Mouse (Mus musculus): ENCODE data around the gene Vmn1r199. TPM values are rescaled to one million over a fixed set of nuclear protein-coding genes. Genes with fewer than 3 reads are reported as not detected.

Vmn1r199 gene
- total and polyA plus RNA-seq, 3 experiments: not detected

- Histone ChIP-seq H3K9me3 (replicated peaks; ENCODE audit: insufficient read depth, low read length) (no peaks in the 10 kb centered on the region), H3K4me3 (ENCODE audit: control insufficient read depth in 1 of 2, insufficient read depth in 1 of 2, low read depth in 2 of 2, low read length in 2 of 2) (no peak overlapping the region), H3K79me2 (ENCODE audit: control insufficient read depth, insufficient read depth, low read length, poor library complexity) (no peaks in the 10 kb centered on the region), H3K27ac (ENCODE audit: control insufficient read depth, low read depth, low read length) (no peak overlapping the region), H3K36me3 (ENCODE audit: control insufficient read depth in 1 of 2, insufficient read depth in 2 of 2, low read length in 2 of 2) (no peaks in the 10 kb centered on the region), H3K27me3 (ENCODE audit: control insufficient read depth in 1 of 2, insufficient read depth in 2 of 2, low read length in 2 of 2) (no peaks in the 10 kb centered on the region), H3K9ac (ENCODE audit: control insufficient read depth, low read depth, low read length, poor library complexity, severe bottlenecking) (no peak overlapping the region), H3K4me1 (ENCODE audit: control insufficient read depth in 1 of 2, insufficient read depth in 2 of 2, low read length in 2 of 2) (no peaks in the 10 kb centered on the region)
- DNase-seq (ENCODE audit: low read depth, low spot score): no peak
- no peak for TF ChIP-seq MAFK (IDR thresholded peaks at IDR 0.05; ENCODE audit: borderline replicate concordance, low read depth, low read length)
- no peak for TF ChIP-seq CHD2 (IDR thresholded peaks at IDR 0.05; ENCODE audit: low read length)
- no peak for TF ChIP-seq MXI1 (IDR thresholded peaks at IDR 0.05; ENCODE audit: low read depth, low read length)
- no peak for TF ChIP-seq ZC3H11A (IDR thresholded peaks at IDR 0.05; ENCODE audit: low read depth, low read length)
- TF ChIP-seq ZNF384 (IDR thresholded peaks at IDR 0.05; ENCODE audit: low read depth, low read length): no peak
- no peak for TF ChIP-seq GATA1 (IDR thresholded peaks at IDR 0.05; ENCODE audit: low read depth, low read length)
- TF ChIP-seq SMC3 (IDR thresholded peaks at IDR 0.05; ENCODE audit: low read depth, low read length): no peak
Observed at GRCm38 (mm10) chr13:22402978-22403377, 23.4 kb downstream of the Vmn1r199 start.

Other genes starting within 250 kb of the Vmn1r199 start
- gene Vmn1r191, start 195.8 kb upstream of the Vmn1r199 start, total RNA-seq (2012; rRNA removed): not detected in 2 replicates
- gene Vmn1r191, start 195.8 kb upstream of the Vmn1r199 start, polyA plus RNA-seq (2012; ENCODE audit: insufficient read depth in 1 of 2, insufficient read length in 2 of 2, low read depth in 1 of 2, low replicate concordance in 2 of 2, missing spikeins in 1 of 2): not detected
- not detected in 2 replicates for gene Vmn1r192, start 188.7 kb upstream of the Vmn1r199 start, total RNA-seq (2012; rRNA removed)
- gene Vmn1r192, start 188.7 kb upstream of the Vmn1r199 start, polyA plus RNA-seq (2012; ENCODE audit: insufficient read depth in 1 of 2, insufficient read length in 2 of 2, low read depth in 1 of 2, low replicate concordance in 2 of 2, missing spikeins in 1 of 2): not detected
- gene Vmn1r193, start 156.7 kb upstream of the Vmn1r199 start, total RNA-seq (2012; rRNA removed): not detected in 2 replicates
- not detected for gene Vmn1r193, start 156.7 kb upstream of the Vmn1r199 start, polyA plus RNA-seq (2012; ENCODE audit: insufficient read depth in 1 of 2, insufficient read length in 2 of 2, low read depth in 1 of 2, low replicate concordance in 2 of 2, missing spikeins in 1 of 2)
- gene Vmn1r194, start 135.6 kb upstream of the Vmn1r199 start, total RNA-seq (2012; rRNA removed): not detected in 2 replicates
- not detected for gene Vmn1r194, start 135.6 kb upstream of the Vmn1r199 start, polyA plus RNA-seq (2012; ENCODE audit: insufficient read depth in 1 of 2, insufficient read length in 2 of 2, low read depth in 1 of 2, low replicate concordance in 2 of 2, missing spikeins in 1 of 2)
- gene Vmn1r195, start 109.3 kb upstream of the Vmn1r199 start, total RNA-seq (2012; rRNA removed): not detected in 2 replicates
- gene Vmn1r195, start 109.3 kb upstream of the Vmn1r199 start, polyA plus RNA-seq (2012; ENCODE audit: insufficient read depth in 1 of 2, insufficient read length in 2 of 2, low read depth in 1 of 2, low replicate concordance in 2 of 2, missing spikeins in 1 of 2): not detected
- 0.03 TPM in 1 of 2 replicates, not detected in the other for gene Vmn1r196, start 89.9 kb upstream of the Vmn1r199 start, total RNA-seq (2012; rRNA removed)
- not detected for gene Vmn1r196, start 89.9 kb upstream of the Vmn1r199 start, polyA plus RNA-seq (2012; ENCODE audit: insufficient read depth in 1 of 2, insufficient read length in 2 of 2, low read depth in 1 of 2, low replicate concordance in 2 of 2, missing spikeins in 1 of 2)
- gene Vmn1r197, start 55.2 kb upstream of the Vmn1r199 start, total RNA-seq (2012; rRNA removed): not detected in 2 replicates
- gene Vmn1r197, start 55.2 kb upstream of the Vmn1r199 start, polyA plus RNA-seq (2012; ENCODE audit: insufficient read depth in 1 of 2, insufficient read length in 2 of 2, low read depth in 1 of 2, low replicate concordance in 2 of 2, missing spikeins in 1 of 2): not detected
- gene Vmn1r198, start 29.5 kb upstream of the Vmn1r199 start, total RNA-seq (2012; rRNA removed): not detected in 2 replicates
- gene Vmn1r198, start 29.5 kb upstream of the Vmn1r199 start, polyA plus RNA-seq (2012; ENCODE audit: insufficient read depth in 1 of 2, insufficient read length in 2 of 2, low read depth in 1 of 2, low replicate concordance in 2 of 2, missing spikeins in 1 of 2): not detected
- not detected in 2 replicates for gene Vmn1r200, start 10.6 kb downstream of the Vmn1r199 start, total RNA-seq (2012; rRNA removed)
- gene Vmn1r200, start 10.6 kb downstream of the Vmn1r199 start, polyA plus RNA-seq (2012; ENCODE audit: insufficient read depth in 1 of 2, insufficient read length in 2 of 2, low read depth in 1 of 2, low replicate concordance in 2 of 2, missing spikeins in 1 of 2): not detected
- gene Vmn1r201, start 92.1 kb downstream of the Vmn1r199 start, total RNA-seq (2012; rRNA removed): not detected in 2 replicates
- gene Vmn1r201, start 92.1 kb downstream of the Vmn1r199 start, polyA plus RNA-seq (2012; ENCODE audit: insufficient read depth in 1 of 2, insufficient read length in 2 of 2, low read depth in 1 of 2, low replicate concordance in 2 of 2, missing spikeins in 1 of 2): not detected
- not detected in 2 replicates for gene Vmn1r202, start 125.6 kb downstream of the Vmn1r199 start, total RNA-seq (2012; rRNA removed)
- not detected for gene Vmn1r202, start 125.6 kb downstream of the Vmn1r199 start, polyA plus RNA-seq (2012; ENCODE audit: insufficient read depth in 1 of 2, insufficient read length in 2 of 2, low read depth in 1 of 2, low replicate concordance in 2 of 2, missing spikeins in 1 of 2)
- 0.04 TPM in 1 of 2 replicates, not detected in the other for gene Vmn1r203, start 138.3 kb downstream of the Vmn1r199 start, total RNA-seq (2012; rRNA removed)
- gene Vmn1r203, start 138.3 kb downstream of the Vmn1r199 start, polyA plus RNA-seq (2012; ENCODE audit: insufficient read depth in 1 of 2, insufficient read length in 2 of 2, low read depth in 1 of 2, low replicate concordance in 2 of 2, missing spikeins in 1 of 2): under 1 TPM in 1 of 2 experiments, not detected in 1; 0.04 TPM
- not detected in 2 replicates for gene Vmn1r204, start 173.4 kb downstream of the Vmn1r199 start, total RNA-seq (2012; rRNA removed)
- not detected for gene Vmn1r204, start 173.4 kb downstream of the Vmn1r199 start, polyA plus RNA-seq (2012; ENCODE audit: insufficient read depth in 1 of 2, insufficient read length in 2 of 2, low read depth in 1 of 2, low replicate concordance in 2 of 2, missing spikeins in 1 of 2)
- gene Vmn1r205, start 213.2 kb downstream of the Vmn1r199 start, total RNA-seq (2012; rRNA removed): not detected in 2 replicates
- gene Vmn1r205, start 213.2 kb downstream of the Vmn1r199 start, polyA plus RNA-seq (2012; ENCODE audit: insufficient read depth in 1 of 2, insufficient read length in 2 of 2, low read depth in 1 of 2, low replicate concordance in 2 of 2, missing spikeins in 1 of 2): not detected
- gene Vmn1r206, start 244.4 kb downstream of the Vmn1r199 start, total RNA-seq (2012; rRNA removed): not detected in 2 replicates
- gene Vmn1r206, start 244.4 kb downstream of the Vmn1r199 start, polyA plus RNA-seq (2012; ENCODE audit: insufficient read depth in 1 of 2, insufficient read length in 2 of 2, low read depth in 1 of 2, low replicate concordance in 2 of 2, missing spikeins in 1 of 2): under 1 TPM in 1 of 2 experiments, not detected in 1; 0.03 TPM

Measured in MEL (cell line).